Mouse (Mus musculus): ENCODE data around the gene Pign.

DNA sequence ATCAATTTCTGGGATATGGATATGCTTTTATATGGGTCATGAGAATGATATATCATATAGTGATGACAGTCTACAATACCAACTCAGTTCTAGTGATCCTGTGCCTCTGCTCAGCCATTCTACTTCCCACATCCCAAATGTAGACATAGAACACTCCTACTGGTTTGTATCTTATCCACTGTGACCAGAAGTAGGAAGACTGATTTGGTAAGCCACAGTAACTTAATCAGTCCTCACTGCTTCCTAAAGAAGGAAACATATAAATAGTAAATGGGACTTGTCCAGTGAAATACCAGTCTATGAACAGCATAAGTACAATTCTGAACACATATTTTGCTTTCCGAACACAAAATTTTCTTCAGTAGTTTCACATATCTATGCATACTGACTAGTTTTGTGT, 9.5 kb downstream of the Pign start:
- no peak for TF ChIP-seq EP300 (IDR thresholded peaks at IDR 0.05; ENCODE audit: low read depth)
- no peak for TF ChIP-seq CTCF (IDR thresholded peaks at IDR 0.05; ENCODE audit: low read depth)
